Mouse (Mus musculus): ENCODE results near the gene Pilra.

Pilra gene

DNA sequence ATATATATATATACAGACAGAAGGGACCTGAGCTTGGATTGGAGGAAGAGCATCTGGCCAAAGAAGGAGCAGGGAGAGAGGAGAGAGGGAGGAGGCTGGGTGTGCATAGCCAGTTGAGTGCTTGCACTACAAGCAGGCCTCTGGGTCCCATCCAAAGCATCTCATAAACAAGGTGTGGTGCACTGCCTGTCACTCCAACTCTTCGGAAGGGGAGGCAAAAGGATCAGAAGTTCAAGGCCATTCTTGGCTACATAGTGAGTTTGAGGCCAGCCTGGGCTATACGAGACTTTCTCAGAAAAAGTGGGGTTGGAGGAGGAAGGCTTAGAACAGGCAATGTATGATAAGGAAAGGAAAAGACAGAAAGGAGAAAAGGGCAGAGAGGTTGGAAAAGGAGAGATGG lies 10.1 kb downstream of the Pilra start:
- DNase-seq (ENCODE audit: extremely low read depth, insufficient read length, low spot score): no peak

DNA sequence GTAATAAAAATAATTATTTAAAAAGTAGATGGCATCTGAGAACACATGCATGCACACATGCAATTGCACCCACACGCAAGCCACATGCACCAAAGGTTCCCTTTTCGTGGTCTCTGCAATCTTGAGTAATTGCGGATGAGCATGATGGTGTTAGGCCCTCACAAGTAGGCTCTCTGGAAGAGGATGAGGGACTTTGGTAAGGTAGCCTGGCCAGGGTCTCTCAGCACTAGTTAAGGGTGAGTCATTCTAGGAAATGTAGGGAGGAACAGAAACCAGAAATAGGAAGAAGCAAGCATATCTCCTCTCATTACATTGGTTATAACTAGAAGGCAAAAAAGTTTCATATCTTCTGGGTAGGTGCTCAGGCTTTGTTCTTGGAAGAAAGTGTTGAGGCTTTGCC lies 11.1 kb downstream of the Pilra start:
- no peak for DNase-seq (ENCODE audit: extremely low read depth, insufficient read length, low spot score)

DNA sequence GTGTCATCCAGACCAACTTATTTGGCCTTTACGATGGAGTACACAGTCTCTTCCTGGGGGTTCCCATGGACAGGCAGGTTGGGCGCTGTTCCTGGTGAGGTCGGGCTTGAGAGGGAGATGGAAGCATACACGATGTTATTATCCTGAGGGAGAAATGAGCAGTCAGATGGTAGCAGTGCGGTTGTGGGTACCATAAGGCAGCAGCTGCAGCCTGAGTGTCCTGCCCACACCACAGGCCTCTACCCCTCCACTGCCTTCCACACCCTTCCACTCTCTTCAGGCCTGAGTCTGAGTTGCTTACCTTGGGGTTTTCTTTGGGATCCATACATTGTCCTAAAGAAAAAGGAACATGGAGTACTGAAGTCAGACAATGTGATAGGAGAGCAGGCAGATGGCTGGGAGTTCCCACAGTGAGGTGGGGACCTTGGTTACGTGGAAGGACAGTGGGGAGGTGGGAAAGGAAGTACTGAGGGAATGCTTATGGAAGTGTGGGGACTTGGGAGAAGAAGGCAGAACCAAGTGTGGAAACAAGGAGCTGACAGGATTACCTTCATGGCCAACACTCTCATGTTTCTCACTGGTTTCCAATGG lies 12.5 kb downstream of the Pilra start:
- DNase-seq (ENCODE audit: extremely low read depth, insufficient read length, low spot score): no peak

DNA sequence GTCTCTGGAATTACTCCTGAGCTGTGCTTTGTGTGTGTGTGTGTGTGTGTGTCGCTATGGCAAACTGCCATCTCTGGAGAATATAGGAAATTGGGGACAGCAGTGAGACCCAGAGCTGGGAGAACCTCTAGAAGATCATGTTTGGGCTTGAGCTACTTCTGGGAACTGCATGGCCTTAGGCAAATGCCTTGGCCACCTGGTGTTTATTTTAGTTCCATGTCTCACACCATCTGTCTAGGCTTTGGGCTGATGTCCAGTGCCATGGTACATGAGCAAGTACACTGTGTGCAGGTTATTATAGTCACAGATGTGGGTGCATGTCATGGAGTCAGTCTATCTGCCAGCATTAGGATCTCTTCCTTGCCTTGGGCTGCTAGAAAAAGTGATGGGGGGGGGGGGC lies 13.5 kb downstream of the Pilra start:
- no peak for DNase-seq (ENCODE audit: extremely low read depth, insufficient read length, low spot score)

DNA sequence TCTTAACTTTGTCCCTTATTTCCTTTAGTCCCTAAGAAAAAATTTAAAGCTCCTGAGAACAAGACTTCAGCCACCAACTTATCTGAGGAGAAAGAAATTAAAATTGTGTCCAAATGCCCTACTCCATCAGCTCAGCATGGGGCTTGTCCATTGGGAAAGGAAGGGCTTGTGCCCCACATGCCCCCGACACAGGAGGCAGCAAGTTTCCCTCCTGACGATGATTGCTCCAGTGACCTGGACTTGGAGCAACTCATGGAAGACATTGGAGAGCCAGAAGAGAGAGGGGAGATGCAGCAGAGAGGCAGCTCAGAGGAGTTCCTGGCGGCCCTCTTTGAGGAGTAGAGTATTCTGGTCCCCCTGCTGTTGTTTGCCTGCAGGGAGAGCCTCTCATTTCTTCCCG lies 14.0 kb downstream of the Pilra start:
- no peak for DNase-seq (ENCODE audit: extremely low read depth, insufficient read length, low spot score)

DNA sequence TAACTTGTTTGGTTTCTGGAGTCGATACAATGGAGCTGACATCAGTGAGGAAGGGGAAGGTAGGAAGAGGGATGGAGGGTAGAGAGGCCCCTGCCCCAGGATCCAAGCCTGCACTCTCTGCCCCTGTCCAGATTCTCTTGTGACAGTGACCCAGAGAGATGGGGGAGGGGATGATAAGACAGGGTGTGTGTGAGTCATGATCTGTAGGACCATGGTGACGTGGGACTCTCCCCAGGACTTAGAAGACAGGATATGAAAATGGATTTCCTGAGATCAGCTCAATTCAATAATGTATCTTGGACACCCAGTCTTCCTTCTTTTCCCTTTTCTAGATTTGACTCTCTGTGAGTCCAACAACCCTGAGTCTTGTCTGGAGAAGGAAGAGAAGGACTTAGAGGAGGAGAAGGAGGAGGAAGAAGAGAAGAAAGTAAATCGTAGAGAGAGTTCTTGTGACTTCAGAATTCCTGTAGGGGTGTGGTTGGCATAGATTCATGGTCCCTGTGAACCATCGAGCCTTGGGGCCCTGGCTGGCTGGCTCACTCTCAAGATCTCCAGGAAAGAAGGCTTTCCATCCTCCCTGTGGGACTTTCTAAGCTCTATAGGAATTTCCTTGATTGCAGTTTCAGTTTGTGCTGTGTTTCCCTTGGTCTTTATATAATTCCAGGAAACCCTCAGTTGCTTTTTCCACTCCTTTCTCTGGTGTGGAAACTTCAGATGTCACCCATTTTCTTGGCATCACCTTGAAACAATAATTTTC lies 18.4 kb downstream of the Pilra start:
- no peak for DNase-seq (ENCODE audit: extremely low read depth, insufficient read length, low spot score)

DNA sequence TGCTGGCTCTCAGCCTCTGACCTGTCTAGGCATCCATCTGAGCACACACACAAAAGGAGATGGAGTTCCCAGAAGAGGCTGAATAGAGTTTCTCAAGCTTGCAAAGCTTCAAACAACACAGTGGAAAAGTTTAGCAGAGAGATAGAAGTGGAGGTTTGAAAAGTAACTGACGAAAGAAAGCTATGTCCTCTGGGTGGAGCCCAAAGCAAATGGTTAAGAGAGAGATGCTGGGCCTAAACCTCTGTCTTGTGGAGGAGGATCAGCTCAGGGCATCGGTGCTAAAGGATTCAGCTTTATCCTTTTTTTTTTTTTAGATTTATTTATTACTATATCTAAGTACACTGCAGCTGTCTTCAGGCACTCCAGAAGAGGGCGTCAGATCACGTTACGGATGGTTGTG lies 27.8 kb downstream of the Pilra start:
- DNase-seq (ENCODE audit: extremely low read depth, insufficient read length, low spot score): no peak

DNA sequence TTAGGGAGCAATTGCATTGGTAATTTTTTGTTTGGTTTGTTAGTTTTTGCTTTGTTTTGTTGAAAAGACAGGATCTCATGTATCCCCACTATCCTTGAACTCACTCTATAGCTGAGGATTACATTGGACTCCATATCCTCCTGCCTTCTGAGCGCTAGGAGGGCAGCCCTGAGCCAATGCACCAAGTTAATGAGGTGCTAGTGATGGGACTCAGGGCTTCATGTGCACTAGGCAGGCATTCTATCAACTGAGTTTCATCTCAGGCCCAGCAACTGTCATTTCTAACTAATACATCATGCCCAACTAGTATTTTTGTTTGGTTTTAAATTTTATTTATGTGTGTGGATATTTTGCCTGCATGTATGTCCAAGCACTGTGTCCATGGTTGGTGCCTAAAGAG lies 29.9 kb downstream of the Pilra start:
- no peak for DNase-seq (ENCODE audit: extremely low read depth, insufficient read length, low spot score)

DNA sequence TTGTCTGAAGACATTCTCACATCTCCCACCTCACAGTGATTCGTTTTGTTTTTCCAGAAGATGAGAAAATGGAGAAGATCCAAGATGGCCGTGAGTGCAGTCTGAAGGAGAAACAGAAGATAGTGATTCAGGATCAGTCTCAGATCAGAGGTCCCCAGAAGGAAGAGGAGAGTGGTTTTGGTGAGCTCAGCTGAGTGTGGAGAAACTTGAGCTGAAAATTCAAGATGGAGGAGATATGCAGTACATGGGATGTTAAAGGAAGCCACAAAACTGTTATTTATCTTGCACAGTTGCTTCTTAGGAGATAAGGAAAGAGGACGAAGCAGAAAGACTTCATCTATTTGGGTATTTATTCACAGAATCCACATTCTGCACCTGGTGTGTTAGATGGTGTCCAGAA lies 35.2 kb downstream of the Pilra start:
- DNase-seq (ENCODE audit: extremely low read depth, insufficient read length, low spot score): no peak

DNA sequence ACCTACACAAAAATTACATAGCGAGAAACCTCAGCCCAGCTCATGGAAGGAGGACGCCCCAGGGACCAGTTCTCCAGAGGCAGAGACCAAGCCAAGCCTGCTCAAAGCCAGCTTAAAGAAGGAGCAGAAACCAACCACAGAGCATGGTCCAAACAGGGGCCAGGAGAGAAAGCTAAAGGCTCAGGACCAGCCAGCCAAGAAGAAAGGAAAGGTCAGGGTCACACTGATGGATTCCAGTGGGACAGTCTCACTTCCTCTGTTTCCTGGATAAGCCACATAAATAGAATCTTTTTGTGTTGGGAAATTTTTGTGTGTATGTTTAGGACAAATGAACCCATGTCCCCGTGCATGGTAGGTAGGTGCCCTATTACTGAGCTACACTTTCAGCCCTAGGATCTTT lies 39.5 kb downstream of the Pilra start:
- DNase-seq (ENCODE audit: extremely low read depth, insufficient read length, low spot score): no peak

DNA sequence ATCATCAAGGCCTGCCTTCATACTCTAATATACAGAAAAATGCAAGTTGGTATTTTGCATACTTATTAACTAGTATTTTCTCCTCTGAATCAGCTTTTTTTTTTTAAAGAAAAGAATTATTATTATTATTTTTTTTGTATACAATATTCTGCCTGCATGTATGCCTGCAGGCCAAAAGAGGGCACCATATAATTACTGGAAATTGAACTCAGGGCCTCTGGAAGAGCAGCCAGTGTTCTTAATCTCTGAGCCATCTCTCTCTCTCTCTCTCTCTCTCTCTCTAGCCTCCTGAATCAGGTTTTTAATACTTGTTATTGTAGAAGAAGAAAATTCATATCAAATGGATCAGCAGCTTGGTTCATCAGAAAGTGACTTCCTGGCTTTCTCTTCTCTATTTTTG lies 44.5 kb downstream of the Pilra start:
- DNase-seq (ENCODE audit: extremely low read depth, insufficient read length, low spot score): no peak

DNA sequence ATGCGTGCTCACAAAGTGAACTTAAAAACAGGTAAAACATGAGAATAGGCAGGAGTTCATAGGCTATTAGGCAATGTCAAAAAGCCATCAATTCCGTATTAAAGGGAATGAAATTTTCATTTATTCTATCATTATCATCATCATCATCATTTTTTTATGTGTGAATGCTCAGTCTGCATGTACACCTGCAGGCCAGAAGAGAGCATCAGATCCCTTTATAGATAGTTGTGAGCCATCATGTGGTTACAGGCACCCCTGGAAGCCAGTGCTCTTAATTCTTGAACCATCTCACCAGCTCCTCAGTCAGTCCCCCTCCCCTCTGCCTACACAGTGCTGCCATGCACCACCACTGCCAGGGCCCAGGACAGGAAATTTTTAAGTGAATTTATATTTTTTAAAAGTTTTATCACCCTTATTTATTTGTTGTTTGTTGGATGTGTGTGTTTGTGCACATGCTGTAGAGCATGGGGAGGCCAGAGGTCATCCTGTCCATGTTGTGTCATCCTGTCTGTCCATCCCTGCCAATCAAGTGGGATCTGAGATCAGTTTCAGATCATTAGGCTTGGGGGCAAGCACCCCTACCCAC lies 47.0 kb downstream of the Pilra start:
- no peak for DNase-seq (ENCODE audit: extremely low read depth, insufficient read length, low spot score)

DNA sequence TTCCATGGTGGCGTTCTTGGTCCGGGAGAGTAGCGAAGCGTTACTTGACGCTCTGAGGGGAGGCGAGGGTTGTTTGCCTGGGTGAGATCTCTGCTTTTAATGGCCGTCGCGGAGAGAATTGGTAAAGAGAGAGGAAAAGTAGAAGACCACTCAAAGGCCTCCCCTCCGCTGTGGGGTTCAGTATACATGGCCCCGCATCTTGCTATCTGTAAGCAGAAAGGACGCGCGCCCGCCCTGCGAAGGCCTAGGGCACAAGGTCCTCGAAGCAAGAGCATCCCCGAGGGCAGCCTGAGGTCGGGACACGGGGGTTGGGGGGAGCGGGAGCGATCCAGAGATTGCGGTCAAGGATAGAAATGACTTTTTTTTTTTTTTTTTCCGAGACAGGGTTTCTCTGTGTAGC lies 47.9 kb downstream of the Pilra start:
- DNase-seq (ENCODE audit: extremely low read depth, insufficient read length, low spot score): no peak

DNA sequence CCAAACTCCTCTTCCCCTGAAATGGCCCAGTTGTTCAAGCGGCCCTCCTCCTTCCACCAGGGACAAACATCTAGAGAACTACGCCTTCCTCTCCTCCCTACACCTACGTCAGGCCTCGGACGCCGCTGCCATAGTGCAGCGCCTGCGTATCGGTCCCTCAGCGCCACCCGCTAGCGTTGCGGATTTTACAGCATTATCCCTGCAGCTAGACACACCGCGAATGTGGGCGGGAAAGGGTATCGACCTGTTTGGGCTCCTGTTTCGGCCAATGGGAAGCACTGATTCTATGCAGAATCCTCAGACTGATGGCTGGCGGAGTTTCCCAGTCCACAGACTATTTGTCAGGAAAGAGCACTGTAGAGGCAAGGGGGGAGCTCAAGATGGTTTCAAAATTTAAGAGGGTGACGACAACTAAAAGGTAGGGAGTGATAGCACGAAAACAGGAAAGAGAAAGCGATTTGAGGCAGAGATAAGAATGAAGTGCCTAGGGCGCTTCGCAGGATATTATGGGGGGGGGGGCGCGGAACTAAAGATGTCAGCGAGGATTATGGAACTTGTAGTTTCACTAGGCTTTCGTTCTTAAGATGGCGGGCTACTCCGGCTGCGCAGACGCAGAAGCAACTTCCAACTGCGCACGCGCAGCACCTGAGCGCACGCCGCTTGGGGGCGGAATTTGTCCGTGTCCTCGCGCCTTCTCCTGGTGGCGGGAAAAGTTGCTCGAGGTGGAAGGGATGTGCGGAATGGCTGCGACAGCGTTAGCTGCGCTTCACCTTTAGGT lies 48.7 kb downstream of the Pilra start, which contains the start of the genes Mepce and Zcwpw1:
Gene Mepce (minus strand): TSS at position 505 of the 778 bp plus-strand sequence.
Gene Zcwpw1 (plus strand): TSS at position 648 of the 778 bp plus-strand sequence.
- peak; percentile 76 for DNase-seq (ENCODE audit: extremely low read depth, insufficient read length, low spot score)

DNA sequence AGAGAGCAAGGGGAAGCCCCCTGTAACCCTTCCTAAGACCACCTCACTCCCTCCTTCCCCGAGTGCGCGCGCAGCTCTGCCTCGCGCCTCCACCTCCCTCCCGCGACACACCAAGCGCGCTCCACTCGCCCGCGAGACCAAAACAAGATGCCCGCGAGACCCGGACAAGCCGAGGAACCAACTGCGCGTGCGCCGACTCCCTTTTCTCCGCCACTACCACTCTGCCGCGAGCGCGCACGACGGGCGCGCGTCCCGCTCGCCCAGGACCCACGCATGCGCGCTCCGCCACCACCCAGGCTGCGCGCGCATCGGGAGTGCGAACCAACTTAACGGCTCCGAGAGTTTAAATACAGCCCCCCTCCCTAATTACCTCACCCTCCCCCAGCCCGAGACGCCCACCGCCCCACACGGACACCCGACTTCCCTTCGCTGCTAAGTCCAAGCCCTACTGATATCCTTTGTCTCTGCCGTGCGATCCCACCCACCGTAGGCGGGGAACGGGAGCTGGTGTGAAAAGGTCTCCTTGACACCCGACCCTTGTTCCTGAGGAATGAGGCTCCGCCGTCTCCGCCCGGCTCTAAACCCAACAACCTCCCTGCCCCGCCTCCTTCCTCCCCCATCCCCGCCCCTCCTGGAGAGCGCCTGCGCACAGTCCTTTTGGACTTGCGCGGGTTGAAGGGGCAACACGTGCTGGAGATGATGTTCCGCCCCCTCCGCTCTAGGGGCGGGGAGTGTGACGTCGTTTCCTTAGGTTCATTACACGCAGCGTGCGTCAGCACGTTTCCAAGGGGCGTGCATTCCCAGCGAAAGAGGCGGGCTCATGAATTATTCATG lies 49.8 kb downstream of the Pilra start:
- DNase-seq (ENCODE audit: extremely low read depth, insufficient read length, low spot score): peak; percentile 99

DNA sequence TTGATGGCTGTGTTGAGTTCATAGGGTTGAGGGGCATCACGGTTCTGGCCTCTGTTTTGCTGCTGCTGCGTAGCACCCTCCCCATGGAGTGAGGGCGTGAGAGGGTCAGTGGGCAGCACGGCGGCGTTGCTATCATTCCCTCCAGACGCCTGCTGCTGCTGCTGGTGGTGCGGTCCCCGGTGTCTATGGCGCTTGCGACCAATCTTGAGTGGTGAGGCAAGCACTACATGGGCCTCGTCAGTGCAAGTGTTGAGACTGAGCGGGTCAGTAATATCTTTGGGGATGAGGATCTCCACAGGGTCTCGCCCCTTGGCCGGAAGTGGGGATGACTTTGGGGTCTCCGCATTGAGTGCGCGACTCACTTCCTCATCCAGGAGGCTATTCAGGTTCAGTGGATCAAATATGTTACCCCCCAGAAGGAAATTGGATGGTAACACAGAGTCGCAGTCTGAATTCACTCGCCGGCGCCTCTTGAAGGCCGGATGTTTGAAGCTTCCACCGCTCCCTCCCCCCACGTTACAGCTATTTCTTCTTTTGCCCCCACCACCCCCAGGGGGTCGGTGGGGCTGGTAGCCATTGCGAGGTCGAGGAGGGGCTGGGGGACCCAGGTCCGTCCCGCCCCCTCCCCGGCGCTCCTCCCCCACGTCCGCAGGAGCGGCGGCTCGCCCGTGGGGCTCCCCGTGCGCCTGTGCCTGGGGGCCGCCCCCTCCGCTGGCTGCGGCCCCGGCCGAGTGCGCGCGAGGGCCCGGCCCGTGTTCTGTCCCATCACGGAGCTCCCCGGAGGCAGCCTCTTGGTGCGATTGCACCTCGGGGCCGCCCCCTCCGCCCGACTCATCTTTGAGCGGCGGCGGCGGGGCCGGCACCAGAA lies 50.7 kb downstream of the Pilra start:
- peak; percentile 29 for DNase-seq (ENCODE audit: extremely low read depth, insufficient read length, low spot score)

DNA sequence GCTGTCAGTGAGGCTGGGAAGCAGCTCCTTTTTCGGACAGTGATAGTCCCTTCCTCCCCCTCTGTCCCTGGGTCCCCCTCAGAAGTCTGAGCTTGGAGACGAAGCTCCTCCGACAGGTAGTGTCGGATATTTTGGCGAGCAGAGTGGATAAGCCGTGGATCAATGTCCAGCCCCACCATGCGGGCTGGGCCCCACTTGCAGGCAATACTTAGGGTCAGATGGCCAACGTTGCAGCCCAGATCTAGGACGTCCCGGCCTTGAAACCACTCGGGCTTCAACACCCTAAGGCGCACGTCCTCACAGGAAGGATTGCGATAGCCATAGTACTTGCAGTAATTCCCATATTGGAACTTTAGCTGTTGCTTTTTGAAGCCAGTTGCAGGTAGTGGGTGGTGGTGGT lies 51.5 kb downstream of the Pilra start:
- no peak for DNase-seq (ENCODE audit: extremely low read depth, insufficient read length, low spot score)

DNA sequence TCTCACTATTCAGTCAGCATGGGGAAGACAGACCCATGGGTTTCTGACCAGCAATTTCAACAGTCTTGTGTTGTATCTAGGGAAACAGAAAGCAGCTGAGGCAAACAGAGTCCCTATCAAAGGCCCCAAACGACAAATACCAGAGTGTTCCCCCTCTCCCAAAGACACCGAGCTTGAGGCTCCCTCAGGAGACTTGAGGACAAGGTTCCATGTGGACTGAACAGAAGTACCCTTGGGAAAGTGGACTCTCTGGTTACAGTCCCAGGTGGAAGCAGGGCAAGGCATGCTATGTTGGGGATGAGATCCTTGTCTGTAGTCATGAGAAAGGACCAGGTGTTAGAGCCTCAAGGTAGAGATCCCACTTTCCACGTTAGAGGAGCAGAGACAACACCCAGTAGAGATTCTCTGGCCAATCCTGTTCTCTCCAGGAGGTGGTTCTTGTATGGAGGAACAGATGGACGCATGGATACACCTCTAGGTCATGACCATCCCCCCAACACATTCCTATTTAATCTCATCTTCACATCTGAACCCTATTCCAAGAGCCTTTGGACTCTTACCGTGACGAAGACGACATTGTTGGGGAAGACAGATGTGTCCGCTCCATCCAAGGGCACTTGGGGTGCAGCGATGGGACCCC lies 52.1 kb downstream of the Pilra start:
- DNase-seq (ENCODE audit: extremely low read depth, insufficient read length, low spot score): no peak
